Mouse (Mus musculus) activated CD4-positive, CD25-positive, alpha-beta regulatory T cell, adult 9 weeks (primary cell): Measurements from ENCODE around the gene Mcpt1. TPM values are rescaled to one million over a fixed set of nuclear protein-coding genes. Genes with fewer than 3 reads are reported as not detected.

Source experiments
- polyA plus RNA-seq: library from polyadenylated mRNA; unstranded; fragments of 100-300 nt; shearing (Covaris generic); gene quantifications from one replicate; pipeline ENCODE4 v1.2.1, GENCODE M21; 2017

Gene Mcpt1
- polyA plus RNA-seq: not detected

DNA sequence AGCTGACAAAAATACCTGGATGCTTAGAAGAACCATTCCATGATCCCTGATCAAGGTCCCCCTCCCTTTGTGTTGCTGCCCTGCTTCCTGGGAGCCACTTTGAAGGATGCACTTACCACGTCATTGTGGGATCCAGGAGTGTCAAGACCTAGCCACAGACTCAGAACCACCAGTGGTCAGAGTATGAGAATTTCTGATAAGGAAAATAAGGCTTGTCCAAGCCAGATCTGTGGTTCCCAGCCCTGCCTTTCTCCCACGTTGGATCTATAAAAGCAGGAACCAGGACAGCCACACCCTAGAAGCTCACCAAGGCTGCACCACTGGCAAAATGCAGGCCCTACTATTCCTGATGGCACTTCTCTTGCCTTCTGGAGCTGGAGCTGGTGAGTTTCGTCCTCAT is at the start of gene Mcpt1:
Gene Mcpt1, plus strand, starts transcription at position 301 of the 400 bp plus-strand sequence.

DNA sequence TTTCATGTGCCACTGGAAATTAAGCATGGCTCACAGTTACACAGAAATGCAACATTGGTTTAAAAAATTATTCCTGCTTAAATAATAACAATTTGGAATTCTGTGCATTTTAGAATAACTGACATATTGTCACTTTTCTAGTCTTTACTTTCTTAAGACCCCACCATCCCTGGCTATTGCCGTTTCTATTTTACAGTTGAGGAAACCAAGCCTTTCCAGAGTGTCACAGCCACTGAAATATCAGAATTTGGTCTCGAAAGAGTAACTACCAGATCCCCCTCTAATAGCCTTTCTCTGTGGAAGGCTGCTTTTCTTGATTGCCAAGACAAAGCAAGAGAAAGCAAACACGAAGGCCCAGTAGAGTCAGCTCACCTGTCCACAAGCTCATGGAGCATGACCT is 12.6 kb downstream of the Mcpt1 start, which contains the start of gene Mcpt9:
Gene Mcpt9, minus strand, starts transcription at position 101 of the 400 bp plus-strand sequence.

DNA sequence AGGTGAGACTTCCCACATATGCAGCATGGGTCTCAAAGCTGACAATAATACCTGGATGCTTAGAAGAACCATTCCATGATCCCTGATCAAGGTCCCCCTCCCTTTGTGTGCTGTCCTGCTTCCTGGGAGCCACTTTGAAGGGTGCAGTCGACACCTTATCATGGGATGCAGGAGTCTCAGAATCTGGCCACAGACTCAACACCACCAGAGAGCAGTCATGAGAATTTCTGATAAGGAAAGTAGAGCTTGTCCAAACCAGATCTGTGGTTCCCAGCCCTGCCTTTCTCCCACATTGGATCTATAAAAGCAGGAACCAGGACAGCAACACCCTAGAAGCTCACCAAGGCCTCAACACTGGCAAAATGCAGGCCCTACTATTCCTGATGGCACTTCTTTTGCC is 24.0 kb downstream of the Mcpt1 start, which contains the start of gene Mcpt2:
Gene Mcpt2, plus strand, starts transcription at position 250 of the 400 bp plus-strand sequence.

DNA sequence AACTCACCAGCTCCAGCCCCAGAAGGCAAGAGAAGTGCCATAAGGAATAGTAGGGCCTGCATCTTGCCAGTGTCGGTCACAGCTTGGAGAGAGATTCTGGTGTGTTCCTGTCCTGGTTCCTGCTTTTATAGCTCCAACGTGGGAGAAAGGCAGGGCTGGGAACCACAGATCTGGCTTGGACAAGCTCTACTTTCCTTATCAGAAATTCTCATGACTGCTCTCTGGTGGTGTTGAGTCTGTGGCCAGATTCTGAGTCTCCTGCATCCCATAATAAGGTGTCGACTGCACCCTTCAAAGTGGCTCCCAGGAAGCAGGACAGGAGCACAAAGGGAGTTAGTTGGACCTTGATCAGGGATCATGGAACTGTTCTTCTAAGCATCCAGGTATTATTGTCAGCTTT is 44.4 kb downstream of the Mcpt1 start, which contains the start of gene Mcpt4:
Gene Mcpt4, minus strand, starts transcription at position 101 of the 400 bp plus-strand sequence.

Other genes starting within 250 kb of the Mcpt1 start
- 0.11 TPM for gene Adcy4, start 233.9 kb upstream of the Mcpt1 start, polyA plus RNA-seq
- gene Ripk3, start 229.1 kb upstream of the Mcpt1 start, polyA plus RNA-seq: 81.9 TPM
- not detected for gene Nfatc4, start 194.8 kb upstream of the Mcpt1 start, polyA plus RNA-seq
- 1.5 TPM for gene Nynrin, start 164.0 kb upstream of the Mcpt1 start, polyA plus RNA-seq
- gene Cbln3, start 133.6 kb upstream of the Mcpt1 start, polyA plus RNA-seq: not detected
- 115 TPM for gene Khnyn, start 133.0 kb upstream of the Mcpt1 start, polyA plus RNA-seq
- 75.8 TPM for gene Sdr39u1, start 117.7 kb upstream of the Mcpt1 start, polyA plus RNA-seq
- not detected for gene Cma1, start 73.3 kb upstream of the Mcpt1 start, polyA plus RNA-seq
- gene Cma2, start 67.0 kb upstream of the Mcpt1 start, polyA plus RNA-seq: not detected
- gene Mcpt9, start 12.5 kb downstream of the Mcpt1 start, polyA plus RNA-seq: not detected
- not detected for gene Mcpt2, start 24.1 kb downstream of the Mcpt1 start, polyA plus RNA-seq
- not detected for gene Mcpt4, start 44.3 kb downstream of the Mcpt1 start, polyA plus RNA-seq
- not detected for gene Mcpt8, start 67.3 kb downstream of the Mcpt1 start, polyA plus RNA-seq
- not detected for gene Ctsg, start 84.6 kb downstream of the Mcpt1 start, polyA plus RNA-seq
- gene Gzme, start 102.7 kb downstream of the Mcpt1 start, polyA plus RNA-seq: not detected
- gene Gzmd, start 114.6 kb downstream of the Mcpt1 start, polyA plus RNA-seq: not detected
- not detected for gene Gzmg, start 141.6 kb downstream of the Mcpt1 start, polyA plus RNA-seq
- not detected for gene Gzmn, start 156.6 kb downstream of the Mcpt1 start, polyA plus RNA-seq
- 0.50 TPM for gene Gzmf, start 193.4 kb downstream of the Mcpt1 start, polyA plus RNA-seq
- 5.5 TPM for gene Gzmc, start 216.7 kb downstream of the Mcpt1 start, polyA plus RNA-seq
- gene Gzmb, start 244.3 kb downstream of the Mcpt1 start, polyA plus RNA-seq: 71.3 TPM